Mouse (Mus musculus) gastrocnemius, adult 18-20 months (tissue): Measurements from ENCODE around the gene Gm13290. TPM values are rescaled to one million over a fixed set of nuclear protein-coding genes. Genes with fewer than 3 reads are reported as not detected.
"Not testable (repeated sequence)": the region's sequence is repeated elsewhere in the genome, so short reads cannot be mapped to it uniquely, and the experiment has no call there.

ENCODE experiments used
- DNase-seq: peaks from one replicate; pipeline ENCODE4 v3.0.0; 2021; ENCODE audit warnings: low spot score
- long read RNA-seq, 2 experiments: library from polyadenylated mRNA; stranded (forward); transcript quantifications; one replicate each; pipeline ENCODE4 v2.0.0; 2021
- total RNA-seq, 2 experiments: library from RNA; stranded (reverse); gene quantifications; 2 replicates each; pipeline ENCODE4 v1.2.3; 2021

The Gm13290 gene
- total RNA-seq = not detected
- long read RNA-seq, experiment 1 = 0 reads
- long read RNA-seq, experiment 2 = 0 reads

DNA sequence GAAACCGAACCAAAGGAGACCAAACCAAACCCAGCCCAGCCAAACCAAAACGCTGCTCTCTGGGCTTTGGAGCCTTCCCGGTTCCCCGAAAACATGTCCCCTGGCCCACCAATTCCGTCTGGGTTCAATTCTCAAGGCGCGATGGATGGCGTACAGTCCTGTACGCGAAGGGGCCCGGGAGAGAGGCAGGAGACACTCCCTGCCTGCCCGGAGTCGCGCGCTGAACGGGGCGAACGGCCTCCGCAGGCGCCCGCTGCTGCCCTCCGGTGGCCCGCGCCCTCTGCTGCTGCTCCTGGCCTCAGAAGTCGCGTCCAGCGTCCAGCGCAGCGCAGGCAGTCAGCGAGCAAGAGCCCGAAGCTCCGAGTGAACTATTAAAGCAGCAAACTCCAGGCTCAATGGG, at the start of gene Gm13290:
TSS of gene Gm13290 (plus strand) at position 301 of the 400 bp plus-strand sequence.
- not testable (repeated sequence) for DNase-seq

DNA sequence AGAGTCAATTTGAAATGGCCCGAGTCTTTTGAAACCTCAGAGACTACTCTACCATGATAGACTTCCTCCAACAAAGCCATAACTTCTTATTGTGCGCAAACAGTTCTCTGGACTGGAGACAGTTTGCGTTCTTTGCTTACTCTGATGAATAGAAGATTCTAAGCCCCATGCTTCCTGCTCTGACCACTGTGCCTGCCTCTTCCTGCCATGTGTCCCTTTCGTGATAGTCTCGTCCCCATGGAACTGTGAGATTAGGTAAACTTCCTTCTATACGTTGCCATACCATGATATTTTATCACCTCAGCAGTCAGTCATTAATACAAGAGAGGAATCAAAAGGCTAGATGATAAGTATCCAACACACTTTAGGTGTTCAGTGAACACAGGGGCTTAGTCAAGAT, 46.9 kb upstream of the Gm13290 start:
- no peak for DNase-seq

DNA sequence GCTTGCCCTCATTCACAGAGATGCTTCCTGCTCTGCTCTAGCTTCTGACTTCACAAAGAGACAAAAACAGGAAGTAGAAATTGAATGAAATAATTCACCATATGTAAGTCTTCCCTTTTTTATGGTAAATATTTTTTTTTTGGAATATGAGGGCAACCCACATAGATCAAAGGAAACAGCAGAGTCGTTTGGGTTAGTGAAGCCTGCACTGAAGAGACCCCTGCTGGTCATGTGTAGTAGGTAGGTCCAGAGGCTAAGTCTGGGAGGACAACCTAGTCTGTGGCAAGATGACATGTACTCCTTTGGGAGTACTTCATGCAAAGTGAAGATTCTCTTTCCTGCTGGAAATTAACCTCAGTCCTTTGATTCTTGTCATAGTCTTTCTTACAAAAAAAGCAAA, 46.3 kb upstream of the Gm13290 start:
- peak; percentile 43 for DNase-seq

DNA sequence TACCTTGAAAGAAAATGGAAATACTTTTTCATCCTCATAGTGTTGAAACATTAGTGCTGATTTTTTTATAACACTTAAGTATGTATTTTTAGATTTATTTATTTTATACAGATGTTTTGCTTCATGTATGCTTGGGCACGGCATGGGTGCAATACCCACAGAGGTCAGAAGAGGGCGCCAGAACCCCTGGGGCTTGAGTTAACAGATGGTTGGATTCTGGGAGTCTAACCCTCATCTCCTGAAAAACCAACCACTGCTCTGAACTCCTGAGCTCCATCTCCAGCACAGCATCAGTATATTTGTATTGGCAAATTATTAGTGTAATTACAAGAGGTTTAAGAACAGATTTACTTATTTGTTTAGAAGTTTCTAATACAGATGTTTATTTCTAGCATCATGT, 35.2 kb upstream of the Gm13290 start:
- DNase-seq = peak; percentile 65

DNA sequence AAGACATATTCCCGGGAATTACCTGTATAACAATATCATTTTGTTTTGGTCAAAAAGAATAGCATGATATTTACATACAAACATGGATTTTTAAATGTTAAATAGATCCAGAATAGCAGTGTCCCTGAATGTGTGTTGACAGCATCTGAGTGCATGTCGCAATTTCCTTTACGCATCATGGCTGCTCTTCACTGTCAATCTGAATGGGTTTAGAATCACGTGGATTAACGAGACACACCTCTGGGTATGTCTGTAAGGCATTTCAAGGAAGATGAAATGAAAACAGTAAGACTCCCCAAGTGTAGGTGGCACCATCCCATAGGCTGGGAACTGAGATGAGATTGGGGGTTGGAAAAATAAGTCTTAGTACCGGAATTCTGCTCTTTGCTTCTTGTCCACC, 34.6 kb upstream of the Gm13290 start:
- no peak for DNase-seq

DNA sequence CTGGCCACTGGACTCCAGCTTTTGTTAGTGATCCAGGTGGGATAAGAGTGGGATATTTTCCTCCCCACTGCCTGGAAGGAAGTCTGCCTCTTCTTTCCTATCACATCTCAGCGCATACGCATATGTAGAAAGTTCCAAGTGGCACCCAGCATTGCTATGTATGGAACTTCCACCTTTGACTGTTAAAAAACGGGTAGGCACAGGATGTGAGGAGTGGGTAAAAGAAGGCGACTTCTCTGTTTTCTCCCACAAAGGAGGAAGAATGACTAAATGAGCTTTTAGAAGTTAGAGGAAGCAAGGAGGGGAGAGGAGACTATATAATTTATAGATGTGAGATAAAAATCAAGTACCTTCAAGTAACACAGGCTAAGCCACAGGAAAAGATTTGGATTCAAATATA, 32.2 kb upstream of the Gm13290 start:
- DNase-seq = no peak

DNA sequence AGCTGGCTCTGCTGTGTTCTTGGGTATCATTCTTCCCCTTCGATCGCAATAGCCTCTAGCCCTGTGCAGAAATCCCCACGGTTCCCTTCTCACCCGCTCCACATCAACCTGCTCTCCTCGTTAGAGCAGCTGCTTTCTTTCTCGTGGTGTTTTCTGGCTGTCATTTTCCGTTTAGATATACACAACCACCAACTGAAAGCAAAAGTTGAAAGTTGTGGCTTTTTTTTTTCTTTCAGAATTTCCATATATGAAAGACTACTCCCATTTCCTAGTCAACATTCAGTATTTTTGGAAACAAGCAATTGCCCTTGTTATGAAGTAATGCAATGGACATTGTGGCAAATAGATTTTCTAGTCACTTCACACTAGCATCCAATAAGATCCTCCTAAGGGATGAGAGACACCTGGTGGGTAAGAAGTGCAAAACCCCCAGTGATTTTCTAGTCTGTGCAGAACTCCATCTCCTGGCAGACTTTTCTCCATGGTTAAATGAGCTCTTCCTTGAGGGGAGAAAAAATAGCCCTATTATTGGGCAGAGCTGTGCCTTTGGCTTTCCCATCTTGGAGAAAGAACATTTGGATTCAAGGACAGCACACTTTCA, 30.8 kb upstream of the Gm13290 start:
- no peak for DNase-seq

DNA sequence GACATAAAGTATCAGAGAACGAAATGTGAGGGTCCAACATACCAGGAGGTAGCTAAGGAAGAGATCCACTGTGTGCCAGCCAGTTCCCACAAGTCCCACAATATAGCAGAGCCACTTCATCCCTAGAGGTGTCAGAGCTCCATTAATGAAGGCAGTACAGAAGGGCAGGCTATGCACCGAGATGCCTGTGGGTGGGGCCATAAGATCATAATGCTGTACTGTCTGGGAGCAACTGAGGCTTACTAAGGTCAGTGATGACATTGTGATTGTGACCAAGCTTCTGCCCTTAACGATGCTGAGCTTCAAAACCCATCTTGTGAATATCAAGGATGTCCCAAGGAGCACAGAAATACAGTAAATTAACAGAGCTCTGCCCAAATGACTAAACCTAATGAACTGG, 29.4 kb upstream of the Gm13290 start:
- no peak for DNase-seq

DNA sequence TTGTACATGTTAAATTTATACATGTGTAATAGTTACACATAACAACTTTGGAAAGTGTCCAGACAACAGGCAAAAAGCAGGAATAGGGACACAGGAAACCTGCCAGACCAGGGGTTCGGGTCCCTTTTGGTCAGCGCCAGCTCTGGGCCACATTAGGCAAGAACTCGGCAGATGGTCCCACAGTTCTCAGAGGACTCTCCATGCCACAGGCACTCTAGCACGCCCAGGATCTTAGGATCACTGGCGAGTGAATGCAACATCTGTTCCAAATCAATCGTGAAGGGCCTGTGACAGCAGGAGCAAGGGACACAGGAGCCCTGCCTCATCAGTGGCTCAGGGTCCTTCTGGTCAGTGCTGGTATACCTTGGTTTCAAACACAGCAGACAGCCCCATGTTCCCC, 23.7 kb upstream of the Gm13290 start:
- DNase-seq = no peak

DNA sequence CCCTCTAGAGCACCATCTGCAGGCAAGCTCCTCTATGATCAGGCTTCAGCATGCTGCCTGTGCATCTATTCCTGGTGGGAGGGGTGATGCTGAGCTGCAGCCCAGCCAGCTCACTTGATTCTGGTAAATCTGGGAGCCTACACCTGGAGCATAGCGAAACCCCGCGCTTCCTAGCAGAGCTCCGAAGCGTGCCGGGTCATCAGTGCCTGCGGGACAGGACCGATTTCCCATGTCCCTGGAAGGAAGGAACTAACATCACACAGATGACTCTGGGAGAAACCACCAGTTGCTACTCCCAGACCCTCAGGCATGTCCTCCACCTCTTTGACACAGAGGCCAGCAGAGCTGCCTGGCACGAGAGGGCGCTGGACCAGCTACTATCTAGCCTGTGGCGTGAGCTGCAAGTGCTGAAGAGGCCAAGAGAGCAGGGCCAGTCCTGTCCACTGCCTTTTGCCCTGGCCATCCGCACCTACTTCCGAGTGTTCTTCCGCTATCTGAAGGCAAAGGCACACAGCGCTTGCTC, 18.8 kb upstream of the Gm13290 start, which contains the start of gene Gm13271:
TSS of gene Gm13271 (plus strand) at position 51 of the 523 bp plus-strand sequence.
- peak; percentile 58 for DNase-seq

DNA sequence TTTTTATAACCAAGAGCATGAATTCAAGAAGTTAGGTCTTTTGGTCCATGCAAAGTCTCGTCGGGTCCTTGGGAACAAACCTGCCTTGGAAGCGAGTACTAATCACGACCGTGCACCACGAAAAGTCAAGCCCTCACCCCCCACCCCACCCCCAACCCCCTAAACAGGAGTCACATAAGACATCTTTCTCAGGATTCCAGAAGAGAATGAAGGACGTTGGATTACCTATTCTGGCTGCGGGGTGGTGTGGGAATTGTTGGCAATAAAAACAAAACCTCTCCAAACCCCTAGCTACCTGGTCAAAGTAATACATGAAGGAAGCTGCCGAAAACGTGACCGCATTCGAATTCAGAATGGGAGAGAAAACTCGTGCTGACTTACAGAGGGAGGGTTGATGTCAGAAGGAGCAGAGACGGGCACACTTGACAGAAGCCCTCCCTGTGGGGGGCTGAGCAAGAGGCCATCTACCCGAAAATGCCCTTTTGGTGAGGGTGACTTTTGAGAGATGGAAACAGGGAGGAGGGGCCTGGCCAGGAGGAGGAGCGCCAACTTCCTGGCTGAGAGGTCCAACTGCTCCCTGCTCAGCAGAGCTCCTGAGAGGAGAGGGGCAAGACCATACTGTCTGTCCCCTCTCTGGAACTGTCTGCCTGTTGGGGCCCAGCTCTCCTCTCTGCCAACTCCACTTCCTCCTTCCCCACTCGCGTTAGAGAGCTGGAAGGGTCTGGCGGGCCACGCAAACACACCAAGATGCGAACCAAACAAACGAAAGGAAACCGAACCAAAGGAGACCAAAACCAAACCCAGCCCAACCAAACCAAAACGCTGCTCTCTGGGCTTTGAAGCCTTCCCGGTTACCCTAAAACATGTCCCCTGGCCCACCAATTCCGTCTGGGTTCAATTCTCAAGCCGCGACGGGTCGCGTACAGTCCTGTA, 16.8 kb upstream of the Gm13290 start:
- not testable (repeated sequence) for DNase-seq

DNA sequence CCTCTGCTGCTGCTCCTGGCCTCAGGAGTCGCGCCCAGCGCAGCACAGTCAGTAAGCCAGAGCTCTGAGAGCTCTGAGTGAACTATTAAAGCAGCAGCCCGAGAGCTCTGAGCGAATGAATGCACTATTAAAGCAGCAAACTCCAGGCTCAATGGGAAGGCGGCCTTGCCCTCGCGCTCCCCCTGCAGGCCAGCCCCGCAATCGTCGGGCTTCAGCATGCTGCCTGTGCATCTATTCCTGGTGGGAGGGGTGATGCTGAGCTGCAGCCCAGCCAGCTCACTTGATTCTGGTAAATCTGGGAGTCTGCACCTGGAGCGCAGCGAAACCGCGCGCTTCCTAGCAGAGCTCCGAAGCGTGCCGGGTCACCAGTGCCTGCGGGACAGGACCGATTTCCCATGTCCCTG, 16.0 kb upstream of the Gm13290 start:
- DNase-seq = peak; percentile 83

DNA sequence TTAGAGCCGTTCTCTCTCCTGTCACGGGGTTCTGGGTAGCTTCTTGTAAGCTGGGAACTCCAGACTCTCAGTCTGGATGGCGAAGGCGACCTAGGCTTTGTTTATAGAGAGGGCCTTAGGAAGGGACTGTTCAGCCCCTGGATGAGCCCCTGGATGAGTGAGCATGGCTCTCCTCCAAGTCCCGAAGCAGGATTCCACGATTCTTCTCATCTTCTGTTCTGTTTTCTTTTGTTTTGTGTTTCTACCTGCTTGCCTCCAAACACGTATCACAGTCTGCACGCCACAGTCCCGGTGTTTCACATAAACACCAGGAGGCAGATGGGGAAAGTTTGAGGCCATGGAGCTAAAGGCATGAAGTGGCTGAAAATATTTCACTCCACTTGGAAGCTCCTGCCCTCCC, 14.9 kb upstream of the Gm13290 start:
- not testable (repeated sequence) for DNase-seq

DNA sequence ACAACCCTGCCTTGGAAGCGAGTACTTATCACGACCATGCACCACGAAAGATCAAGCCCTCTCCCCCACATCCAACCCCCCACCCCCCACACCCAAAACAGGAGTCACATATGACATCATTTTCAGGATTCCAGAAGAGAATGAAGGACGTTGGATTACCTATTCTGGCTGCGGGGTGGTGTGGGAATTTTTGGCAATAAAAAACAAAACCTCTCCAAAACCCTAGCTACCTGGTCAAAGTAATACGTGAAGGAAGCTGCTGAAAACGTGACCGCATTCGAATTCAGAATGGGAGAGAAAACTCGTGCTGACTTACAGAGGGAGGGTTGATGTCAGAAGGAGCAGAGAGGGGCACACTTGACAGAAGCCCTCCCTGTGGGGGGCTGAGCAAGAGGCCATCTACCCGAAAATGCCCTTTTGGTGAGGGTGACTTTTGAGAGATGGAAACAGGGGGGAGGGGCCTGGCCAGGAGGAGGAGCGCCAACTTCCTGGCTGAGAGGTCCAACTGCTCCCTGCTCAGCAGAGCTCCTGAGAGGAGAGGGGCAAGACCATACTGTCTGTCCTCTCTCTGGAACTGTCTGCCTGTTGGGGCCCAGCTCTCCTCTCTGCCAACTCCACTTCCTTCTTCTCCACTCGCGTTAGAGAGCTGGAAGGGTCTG, 13.9 kb upstream of the Gm13290 start, which contains the start of gene Gm13283:
TSS of gene Gm13283 (plus strand) at position 510 of the 659 bp plus-strand sequence.
- DNase-seq = not testable (repeated sequence)

DNA sequence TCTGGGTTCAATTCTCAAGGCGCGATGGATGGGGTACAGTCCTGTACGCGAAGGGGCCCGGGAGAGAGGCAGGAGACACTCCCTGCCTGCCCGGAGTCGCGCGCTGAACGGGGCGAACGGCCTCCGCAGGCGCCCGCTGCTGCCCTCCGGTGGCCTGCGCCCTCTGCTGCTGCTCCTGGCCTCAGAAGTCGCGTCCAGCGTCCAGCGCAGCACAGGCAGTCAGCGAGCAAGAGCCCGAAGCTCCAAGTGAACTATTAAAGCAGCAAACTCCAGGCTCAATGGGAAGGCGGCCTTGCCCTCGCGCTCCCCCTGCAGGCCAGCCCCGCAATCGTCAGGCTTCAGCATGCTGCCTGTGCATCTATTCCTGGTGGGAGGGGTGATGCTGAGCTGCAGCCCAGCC, 13.2 kb upstream of the Gm13290 start:
- peak; percentile 68 for DNase-seq

DNA sequence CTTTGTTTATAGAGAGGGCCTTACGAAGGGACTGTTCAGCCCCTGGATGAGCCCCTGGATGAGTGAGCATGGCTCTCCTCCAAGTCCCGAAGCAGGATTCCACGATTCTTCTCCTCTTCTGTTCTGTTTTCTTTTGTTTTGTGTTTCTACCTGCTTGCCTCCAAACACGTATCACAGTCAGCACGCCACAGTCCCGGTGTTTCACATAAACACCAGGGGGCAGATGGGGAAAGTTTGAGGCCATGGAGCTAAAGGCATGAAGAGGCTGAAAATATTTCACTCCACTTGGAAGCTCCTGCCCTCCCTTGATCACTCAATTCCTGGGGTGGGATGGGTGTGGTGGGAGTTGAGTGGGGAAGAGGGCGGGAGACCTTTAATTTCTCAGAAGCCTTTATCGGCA, 11.9 kb upstream of the Gm13290 start:
- DNase-seq = peak; percentile 65

DNA sequence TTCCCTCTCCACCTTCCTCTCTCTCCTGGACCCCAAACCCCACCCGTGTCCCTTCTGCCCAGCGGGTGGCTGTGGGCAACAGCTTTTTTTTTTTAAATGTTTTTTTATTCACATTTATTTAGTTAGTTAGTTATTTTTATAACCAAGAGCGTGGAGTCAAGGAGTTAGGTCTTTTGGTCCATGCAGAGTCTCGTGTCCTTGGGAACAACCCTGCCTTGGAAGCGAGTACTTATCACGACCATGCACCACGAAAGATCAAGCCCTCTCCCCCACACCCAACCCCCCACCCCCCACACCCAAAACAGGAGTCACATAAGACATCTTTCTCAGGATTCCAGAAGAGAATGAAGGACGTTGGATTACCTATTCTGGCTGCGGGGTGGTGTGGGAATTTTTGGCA, 11.3 kb upstream of the Gm13290 start:
- not testable (repeated sequence) for DNase-seq

DNA sequence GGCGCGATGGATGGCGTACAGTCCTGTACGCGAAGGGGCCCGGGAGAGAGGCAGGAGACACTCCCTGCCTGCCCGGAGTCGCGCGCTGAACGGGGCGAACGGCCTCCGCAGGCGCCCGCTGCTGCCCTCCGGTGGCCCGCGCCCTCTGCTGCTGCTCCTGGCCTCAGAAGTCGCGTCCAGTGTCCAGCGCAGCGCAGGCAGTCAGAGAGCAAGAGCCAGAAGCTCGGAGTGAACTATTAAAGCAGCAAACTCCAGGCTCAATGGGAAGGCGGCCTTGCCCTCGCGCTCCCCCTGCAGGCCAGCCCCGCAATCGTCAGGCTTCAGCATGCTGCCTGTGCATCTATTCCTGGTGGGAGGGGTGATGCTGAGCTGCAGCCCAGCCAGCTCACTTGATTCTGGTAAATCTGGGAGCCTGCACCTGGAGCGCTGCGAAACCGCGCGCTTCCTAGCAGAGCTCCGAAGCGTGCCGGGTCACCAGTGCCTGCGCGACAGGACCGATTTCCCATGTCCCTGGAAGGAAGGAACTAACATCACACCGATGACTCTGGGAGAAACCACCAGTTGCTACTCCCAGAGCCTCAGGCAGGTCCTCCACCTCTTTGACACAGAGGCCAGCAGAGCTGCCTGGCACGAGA, 10.1 kb upstream of the Gm13290 start:
- DNase-seq = peak; percentile 42

DNA sequence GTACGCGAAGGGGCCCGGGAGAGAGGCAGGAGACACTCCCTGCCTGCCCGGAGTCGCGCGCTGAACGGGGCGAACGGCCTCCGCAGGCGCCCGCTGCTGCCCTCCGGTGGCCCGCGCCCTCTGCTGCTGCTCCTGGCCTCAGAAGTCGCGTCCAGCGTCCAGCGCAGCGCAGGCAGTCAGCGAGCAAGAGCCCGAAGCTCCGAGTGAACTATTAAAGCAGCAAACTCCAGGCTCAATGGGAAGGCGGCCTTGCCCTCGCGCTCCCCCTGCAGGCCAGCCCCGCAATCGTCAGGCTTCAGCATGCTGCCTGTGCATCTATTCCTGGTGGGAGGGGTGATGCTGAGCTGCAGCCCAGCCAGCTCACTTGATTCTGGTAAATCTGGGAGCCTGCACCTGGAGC, 3.0 kb downstream of the Gm13290 start, which contains the start of gene Gm13289:
TSS of gene Gm13289 (plus strand) at position 301 of the 400 bp plus-strand sequence.
- not testable (repeated sequence) for DNase-seq

DNA sequence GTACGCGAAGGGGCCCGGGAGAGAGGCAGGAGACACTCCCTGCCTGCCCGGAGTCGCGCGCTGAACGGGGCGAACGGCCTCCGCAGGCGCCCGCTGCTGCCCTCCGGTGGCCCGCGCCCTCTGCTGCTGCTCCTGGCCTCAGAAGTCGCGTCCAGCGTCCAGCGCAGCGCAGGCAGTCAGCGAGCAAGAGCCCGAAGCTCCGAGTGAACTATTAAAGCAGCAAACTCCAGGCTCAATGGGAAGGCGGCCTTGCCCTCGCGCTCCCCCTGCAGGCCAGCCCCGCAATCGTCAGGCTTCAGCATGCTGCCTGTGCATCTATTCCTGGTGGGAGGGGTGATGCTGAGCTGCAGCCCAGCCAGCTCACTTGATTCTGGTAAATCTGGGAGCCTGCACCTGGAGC, 5.9 kb downstream of the Gm13290 start, which contains the start of gene Gm13272:
TSS of gene Gm13272 (plus strand) at position 301 of the 400 bp plus-strand sequence.
- DNase-seq = not testable (repeated sequence)

DNA sequence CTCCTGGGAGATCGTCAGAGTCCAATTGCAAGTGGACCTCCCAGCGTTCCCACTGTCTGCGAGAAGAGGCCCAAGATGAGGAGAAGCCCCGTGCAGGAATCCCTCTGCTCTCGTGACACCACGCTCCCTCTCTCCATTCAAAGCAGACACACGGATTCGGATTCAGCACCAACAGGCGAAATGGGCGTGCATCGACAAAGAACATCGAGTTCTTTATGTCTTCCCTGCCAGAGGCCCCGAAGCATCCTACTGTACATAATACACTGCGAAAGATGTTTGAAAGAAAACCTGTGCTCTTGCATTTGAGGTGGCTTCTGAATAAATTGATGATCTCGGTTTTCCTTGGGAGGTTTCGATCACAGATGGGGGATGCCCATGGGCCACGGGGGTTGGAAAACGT, 6.7 kb downstream of the Gm13290 start:
- not testable (repeated sequence) for DNase-seq
